Mouse (Mus musculus): Measurements from ENCODE around the gene Gm21836.
"Not testable (repeated sequence)": the region's sequence is repeated elsewhere in the genome, so short reads cannot be mapped to it uniquely, and the experiment has no call there.

The Gm21836 gene

DNA sequence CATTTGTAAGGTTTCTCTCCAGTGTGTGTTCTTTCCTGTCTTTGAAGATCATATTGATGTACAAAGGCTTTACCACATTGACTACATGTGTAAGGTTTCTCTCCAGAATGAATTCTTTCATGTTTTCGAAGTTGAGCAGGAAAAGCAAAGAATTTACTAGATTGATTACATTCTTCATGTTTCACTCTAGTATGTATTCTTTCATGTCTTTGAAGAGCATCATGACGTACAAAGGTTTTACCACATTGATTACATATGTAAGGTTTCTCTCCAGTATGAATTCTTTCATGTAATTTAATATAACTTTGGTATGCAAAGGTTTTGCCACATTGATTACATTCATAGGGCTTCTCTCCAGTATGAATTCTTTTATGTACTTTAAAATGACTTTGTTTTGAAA lies at the start of gene Gm21836:
Gene Gm21836 (minus strand): TSS at position 101 of the 400 bp plus-strand sequence.
- DNase-seq: not testable (repeated sequence)

DNA sequence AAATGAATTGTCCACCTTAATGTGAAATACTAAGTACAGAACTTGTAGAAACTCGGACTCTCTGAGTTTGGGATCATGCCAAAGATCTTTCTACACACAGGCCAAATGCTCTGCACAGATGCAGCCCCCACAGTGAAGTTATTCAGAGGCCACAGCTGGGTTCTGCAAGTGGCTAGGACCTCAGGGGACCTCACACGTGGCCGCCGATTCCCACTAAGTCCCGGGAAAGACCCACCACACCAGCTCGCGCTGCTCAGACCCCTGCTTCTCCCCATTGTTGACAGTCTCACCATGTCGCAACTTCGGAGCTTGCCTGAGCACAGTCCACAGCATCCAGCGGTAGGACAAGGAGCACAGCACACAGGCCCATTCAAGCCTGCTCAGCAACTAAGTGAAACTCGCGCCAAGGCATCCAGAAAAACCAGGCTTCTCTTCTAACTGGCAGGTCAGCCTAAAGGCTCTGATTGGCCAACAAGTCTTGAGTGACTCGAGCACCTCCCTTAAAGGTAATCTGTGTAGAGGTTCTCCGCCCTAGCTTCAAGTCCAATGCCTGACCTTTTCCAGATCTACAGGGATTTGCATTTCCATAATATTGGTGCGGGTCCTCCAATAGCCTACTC lies 13.1 kb downstream of the Gm21836 start:
- DNase-seq: not testable (repeated sequence)

DNA sequence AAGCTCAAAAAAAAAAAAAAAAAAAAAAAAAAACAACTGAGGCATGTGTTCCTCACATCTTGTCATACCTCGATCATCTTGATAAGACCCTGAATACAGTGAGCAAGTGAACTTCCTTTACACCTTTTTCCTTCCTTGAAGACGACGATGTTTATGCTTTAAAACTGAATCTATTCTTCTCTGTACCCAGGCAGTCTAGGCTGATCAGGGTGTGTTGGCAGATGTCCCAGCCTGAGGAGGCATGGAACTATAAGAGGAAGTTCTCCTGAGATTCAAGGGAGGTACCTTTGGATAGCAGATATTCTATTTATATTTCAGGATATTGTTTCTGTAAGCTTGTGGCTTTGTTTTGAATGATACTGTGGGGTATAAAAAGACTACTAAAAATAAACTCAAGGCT lies 15.5 kb downstream of the Gm21836 start:
- DNase-seq: no peak

DNA sequence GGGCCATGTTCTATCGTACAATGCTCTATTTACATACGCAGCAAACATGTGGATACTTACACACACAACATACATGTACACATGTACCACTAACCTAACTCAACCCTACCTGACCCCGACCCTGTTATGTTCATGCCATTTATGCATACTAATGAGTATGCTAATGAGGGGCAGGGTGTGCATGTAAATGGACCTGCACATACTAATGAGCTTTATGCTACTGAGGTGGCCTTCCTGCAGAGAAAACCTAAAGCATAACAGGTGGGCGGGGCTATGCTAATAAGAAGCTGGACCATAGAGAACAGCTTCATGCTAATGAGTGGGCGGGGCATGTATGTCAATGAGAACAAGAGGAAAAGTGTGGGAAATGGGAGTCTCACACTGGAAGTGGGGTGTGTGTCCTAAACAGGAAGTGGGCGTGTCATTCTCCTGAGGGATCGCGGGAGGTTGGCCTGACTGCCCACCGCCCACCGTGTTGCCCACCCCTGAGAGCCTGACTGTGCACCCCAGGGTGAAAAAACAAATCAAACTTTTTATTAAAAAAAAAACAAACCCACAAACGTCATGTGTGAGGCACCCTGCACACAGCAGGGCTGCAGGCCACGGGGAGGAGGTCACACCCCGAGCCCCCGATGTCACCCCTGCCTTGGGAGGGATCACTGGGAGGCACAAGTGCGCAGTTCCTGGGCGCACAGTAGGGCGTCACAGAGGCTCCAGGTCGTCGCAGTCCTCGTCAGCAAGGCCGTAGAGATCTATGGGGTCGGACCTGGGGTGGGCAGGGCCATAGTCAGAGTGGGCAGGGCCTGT lies 17.3 kb downstream of the Gm21836 start, which contains the start of gene Ppp2r3d:
Gene Ppp2r3d (minus strand): TSS at position 803 of the 807 bp plus-strand sequence.
- DNase-seq: peak; percentile 10 to 16

DNA sequence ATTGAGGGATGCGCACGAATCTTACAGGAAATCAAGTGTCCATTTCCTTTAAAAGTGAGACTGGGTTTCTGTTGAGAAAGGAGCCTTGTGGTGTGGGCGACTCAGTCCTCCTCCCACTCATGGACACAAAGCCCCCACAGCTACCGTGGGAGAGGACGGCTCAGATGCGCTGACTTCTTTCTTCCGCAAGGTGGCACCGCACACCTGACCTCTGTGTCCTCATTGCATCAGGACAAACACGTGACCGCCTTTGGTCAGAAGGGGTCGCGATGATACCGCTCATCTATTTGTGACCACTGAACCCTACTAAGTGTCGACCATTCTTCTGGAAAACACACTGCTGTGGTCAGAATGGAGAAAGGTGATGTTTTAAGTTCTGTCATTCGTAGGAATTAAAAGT lies 17.9 kb downstream of the Gm21836 start:
- DNase-seq: peak; percentile 2 to 7

DNA sequence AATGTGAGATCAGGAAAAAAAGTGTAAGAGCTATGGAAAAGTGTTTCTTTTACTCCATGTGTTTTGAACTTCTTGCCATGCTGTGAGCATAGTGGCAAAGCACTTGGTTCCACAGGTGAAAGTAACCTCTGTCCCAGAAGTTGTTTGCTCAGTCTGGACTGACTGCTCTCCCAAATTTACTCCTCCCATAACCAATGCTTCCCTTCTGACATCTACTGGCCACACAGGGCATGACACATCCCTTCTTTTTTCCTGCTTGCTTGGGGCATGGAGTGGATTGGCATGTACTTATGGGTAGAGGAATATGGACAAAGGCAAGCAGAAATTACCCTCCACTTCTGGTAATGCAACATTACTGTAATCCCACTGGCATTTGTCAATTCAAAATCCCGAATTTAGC lies 37.0 kb downstream of the Gm21836 start:
- DNase-seq: peak in 1 of 2 experiments; percentile 10

Data from cerebellum, adult 18-20 months (tissue).